In genomic region chr2:156314811-156315210, GRCm38 (mm10) we compare ENCODE assay signal across 14 mouse cellular contexts.
"Had no signal": no experiment of that assay in that cellular context is flagged by ENCODE, and none has a peak within 500 bp of the region (broad histone marks: within the 10 kb centered on the region; RNA-seq: fewer than 3 reads in every experiment).

No protein-coding gene starts in this region.

- ATAC-seq: midbrain, embryonic 16.5 days had no signal

- H3K9ac ChIP-seq: limb, embryonic 15.5 days; liver, embryonic 13.5 days; midbrain, embryonic 12.5 days; stomach, embryonic 15.5 days had no signal

- H3K4me3 ChIP-seq: limb, embryonic 15.5 days; liver, embryonic 13.5 days; midbrain, embryonic 12.5 days; stomach, embryonic 15.5 days had no signal

- DNase-seq: kidney, adult 8-10 months; kidney, postnatal 25 days; layer of hippocampus, adult 9-11 months; layer of hippocampus, postnatal 36 days; liver, embryonic 13.5 days; lung, adult 18-20 months; lung, postnatal 4 days; right cerebral cortex, postnatal 14 days; thymus, adult 18-20 months; thymus, postnatal 14 days had no signal

- H3K9me3 ChIP-seq: limb, embryonic 15.5 days; liver, embryonic 13.5 days; midbrain, embryonic 12.5 days; stomach, embryonic 15.5 days had no signal

- H3K27me3 ChIP-seq: limb, embryonic 15.5 days; liver, embryonic 13.5 days; midbrain, embryonic 12.5 days; stomach, embryonic 15.5 days had no signal

- H3K27ac ChIP-seq: limb, embryonic 15.5 days; liver, embryonic 13.5 days; midbrain, embryonic 12.5 days; stomach, embryonic 15.5 days had no signal

- H3K4me2 ChIP-seq: limb, embryonic 15.5 days; liver, embryonic 13.5 days; midbrain, embryonic 12.5 days; stomach, embryonic 15.5 days had no signal
